Mouse (Mus musculus) neural tube, embryonic 11.5 days (tissue): ENCODE results near the gene Hps3. TPM values are rescaled to one million over a fixed set of nuclear protein-coding genes. Genes with fewer than 3 reads are reported as not detected.

ENCODE experiments used
- ATAC-seq: fragments of 200-750 bp; cut with Nextera tagmentation; 2 replicates; pipeline ENCODE4 v1.8.0; 2017; ENCODE audit warnings: moderate number of reproducible peaks, mild to moderate bottlenecking, moderate TSS enrichment, moderate library complexity; ENCODE audit not compliant: insufficient read depth, low FRiP score, low TSS enrichment
- DNase-seq: peaks from one replicate; pipeline ENCODE4 v3.0.0-alpha.2; 2015; ENCODE audit warnings: low spot score
- H3K27ac ChIP-seq: fragments of 300-500 bp; sonication (generic); 2 replicates; pipeline ENCODE4 v1.5.1; 2014; ENCODE audit warnings: low read depth, mild to moderate bottlenecking, low read length
- H3K27me3 ChIP-seq: fragments of 300-500 bp; sonication (generic); 2 replicates; pipeline ENCODE4 v1.6.1; 2014; ENCODE audit warnings: mild to moderate bottlenecking, low read length, mixed read lengths; ENCODE audit not compliant: control insufficient read depth, insufficient read depth
- H3K36me3 ChIP-seq: fragments of 300-500 bp; sonication (generic); 2 replicates; pipeline ENCODE4 v1.6.1; 2014; ENCODE audit warnings: mild to moderate bottlenecking, low read length, moderate library complexity, mixed read lengths; ENCODE audit not compliant: control insufficient read depth, insufficient read depth
- H3K4me1 ChIP-seq: fragments of 300-500 bp; sonication (generic); 2 replicates; pipeline ENCODE4 v1.6.1; 2014; ENCODE audit warnings: low read length, mixed read lengths; ENCODE audit not compliant: control insufficient read depth, insufficient read depth
- H3K4me2 ChIP-seq: fragments of 300-500 bp; sonication (generic); 2 replicates; pipeline ENCODE4 v1.6.1; 2014; ENCODE audit warnings: low read depth, mild to moderate bottlenecking, moderate library complexity
- H3K4me3 ChIP-seq: fragments of 300-500 bp; sonication (generic); 2 replicates; pipeline ENCODE4 v1.5.1; 2014; ENCODE audit warnings: low read depth, low read length
- H3K9ac ChIP-seq: fragments of 300-500 bp; sonication (generic); 2 replicates; pipeline ENCODE4 v1.6.1; 2014; ENCODE audit warnings: mild to moderate bottlenecking, low read length
- H3K9me3 ChIP-seq: fragments of 300-500 bp; sonication (generic); 2 replicates; pipeline ENCODE4 v1.6.1; 2016; ENCODE audit warnings: low read length; ENCODE audit not compliant: control insufficient read depth
- WGBS: fragments of 180-500 bp; shearing (Covaris S2); extraction: QIAGEN DNeasy Blood & Tissue Kit; methylation state at CpG from one replicate; pipeline ENCODE4 v1.1.7; 2014; 5-methylcytosine and 5-hydroxymethylcytosine counted together
- polyA plus RNA-seq: library from polyadenylated mRNA; unstranded; fragments of >200 nt; fragmentation: Nextera tagmentation; extraction: Ambion mirVana; gene quantifications from 2 replicates; pipeline ENCODE4 v1.2.1, GENCODE M21; 2014

Gene Hps3
- polyA plus RNA-seq, 1 experiment from 2014 or later: 13.0 TPM

DNA sequence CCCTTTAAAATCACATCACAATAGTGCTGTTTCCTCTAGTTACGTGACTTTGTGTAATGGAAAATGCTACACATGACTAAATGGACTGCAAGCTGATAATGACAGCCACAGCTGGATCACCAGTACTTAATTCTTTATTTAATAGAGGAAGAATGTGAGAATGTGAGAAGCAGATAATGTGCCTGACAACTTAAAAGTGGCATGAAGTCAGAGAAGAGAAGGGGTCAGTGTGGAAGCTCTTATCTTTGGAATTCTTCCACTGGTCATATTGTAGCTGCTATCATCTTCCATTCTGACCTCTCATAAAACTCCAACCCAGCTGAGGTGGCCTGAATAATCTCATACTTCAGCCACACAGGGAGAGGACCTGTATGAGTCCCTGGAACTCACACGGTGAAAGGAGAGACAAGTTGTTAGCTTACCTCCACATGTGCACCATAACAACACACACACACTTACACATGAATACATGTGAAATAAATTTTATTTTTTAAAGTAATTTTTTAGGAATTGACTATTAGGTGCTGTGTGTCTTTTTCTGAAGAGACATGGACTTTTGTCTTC, 70.4 kb downstream of the Hps3 start:
- no peaks in the 10 kb centered on the region for H3K36me3 ChIP-seq
- no peaks in the 10 kb centered on the region for H3K4me1 ChIP-seq
- no peak overlapping the region for H3K9ac ChIP-seq
- H3K27ac ChIP-seq: no peak overlapping the region
- no peak overlapping the region for H3K4me2 ChIP-seq
- DNase-seq (no peak), ATAC-seq (no peak)
- no peaks in the 10 kb centered on the region for H3K9me3 ChIP-seq
- WGBS: 88% methylated on average over 2 of the region's 2 CpGs
- no peaks in the 10 kb centered on the region for H3K27me3 ChIP-seq
- no peak overlapping the region for H3K4me3 ChIP-seq

DNA sequence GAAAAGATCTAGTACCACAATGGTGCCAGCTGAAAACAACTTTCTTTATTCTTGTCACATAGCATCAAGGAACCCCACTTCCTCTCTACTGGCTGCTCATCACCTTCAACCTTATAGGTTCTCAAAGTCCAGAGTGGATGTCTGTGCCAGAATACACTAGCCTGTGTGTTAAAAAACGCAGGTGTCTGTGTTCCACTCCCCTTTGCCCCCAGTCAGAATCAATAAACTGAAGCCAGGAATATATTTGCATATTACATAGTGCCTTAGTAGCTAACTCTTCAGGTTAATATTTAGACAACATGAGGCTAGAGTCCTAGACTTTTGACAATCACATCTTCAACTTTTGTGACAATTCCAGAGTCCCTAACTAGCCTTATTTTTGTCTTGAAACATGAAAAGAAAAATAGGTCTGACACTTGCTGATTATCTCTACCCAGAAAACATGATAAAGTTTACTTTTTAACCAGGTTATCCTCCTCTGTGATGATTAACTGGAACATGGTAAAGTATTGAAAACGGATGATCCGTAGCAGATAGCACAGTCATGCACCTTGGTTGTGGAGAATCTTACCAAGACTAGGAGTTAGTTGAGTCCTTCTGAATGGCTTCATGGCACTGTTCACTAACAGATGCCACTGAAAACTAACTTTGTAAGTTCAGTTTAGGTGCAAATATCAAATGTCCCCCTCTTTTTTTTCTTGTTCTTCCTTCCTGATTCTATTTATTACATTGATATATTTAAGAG, 72.2 kb downstream of the Hps3 start:
- DNase-seq (no peak), ATAC-seq (no peak)
- 93% methylated on average over 3 of the region's 3 CpGs for WGBS

DNA sequence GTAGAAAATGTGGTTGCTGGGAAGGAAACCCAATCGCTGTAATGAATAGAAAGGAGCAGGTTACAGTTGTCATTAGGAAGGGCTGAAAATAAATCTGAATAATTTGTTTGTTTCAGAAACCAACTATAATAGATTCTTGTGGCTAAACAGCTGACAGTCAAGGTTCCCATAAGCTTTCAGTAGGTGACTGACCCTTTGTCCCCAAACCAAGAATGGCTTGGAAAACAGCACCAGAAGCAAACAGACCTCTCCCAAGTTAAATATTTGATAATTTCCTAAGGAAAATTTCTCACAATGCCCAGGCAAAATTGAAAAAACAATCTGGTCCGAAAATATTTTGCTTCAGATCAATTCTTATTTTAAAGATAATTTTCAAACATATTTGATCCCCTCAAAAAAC, 73.8 kb downstream of the Hps3 start:
- no peaks in the 10 kb centered on the region for H3K4me1 ChIP-seq
- H3K9ac ChIP-seq: no peak overlapping the region
- ATAC-seq (no peak), DNase-seq (no peak)
- no peak overlapping the region for H3K4me3 ChIP-seq
- H3K27ac ChIP-seq: no peak overlapping the region
- no peaks in the 10 kb centered on the region for H3K9me3 ChIP-seq
- H3K36me3 ChIP-seq: no peaks in the 10 kb centered on the region
- WGBS: 88% methylated on average over 2 of the region's 2 CpGs
- H3K27me3 ChIP-seq: no peaks in the 10 kb centered on the region
- no peak overlapping the region for H3K4me2 ChIP-seq

More for the DNA sequence above, 72.2 kb downstream of the Hps3 start:
- no peaks in the 10 kb centered on the region for H3K27me3 ChIP-seq
- H3K4me2 ChIP-seq: no peak overlapping the region
- H3K4me3 ChIP-seq: no peak overlapping the region
- H3K27ac ChIP-seq: no peak overlapping the region
- H3K9ac ChIP-seq: no peak overlapping the region
- no peaks in the 10 kb centered on the region for H3K9me3 ChIP-seq
- H3K4me1 ChIP-seq: no peaks in the 10 kb centered on the region
- H3K36me3 ChIP-seq: no peaks in the 10 kb centered on the region

DNA sequence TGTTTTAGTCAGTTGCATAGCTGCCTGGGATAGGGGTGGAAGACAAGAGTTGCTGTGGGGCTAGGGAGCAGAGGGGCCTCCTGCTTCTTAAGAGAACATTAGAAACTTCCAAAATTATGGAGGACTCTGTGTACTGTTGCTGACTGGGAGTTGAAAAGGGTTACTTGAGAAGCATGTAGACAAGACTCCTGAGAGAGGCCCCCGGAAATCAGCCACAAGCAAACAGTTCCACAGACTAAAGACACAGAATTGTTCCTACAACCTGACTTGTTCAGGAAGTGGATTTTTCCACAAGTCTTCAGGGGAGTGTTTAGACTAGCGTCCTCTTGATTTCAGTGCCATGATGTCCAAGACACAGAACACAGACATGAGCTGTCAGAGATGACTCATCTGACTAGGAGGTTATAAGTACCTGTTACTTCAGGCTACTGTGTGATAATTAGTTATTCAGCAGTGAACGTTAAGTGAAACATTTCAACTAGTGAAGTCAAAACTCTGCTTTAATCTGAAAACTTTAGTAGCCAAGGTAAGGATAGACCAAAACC, 74.5 kb downstream of the Hps3 start:
- H3K27me3 ChIP-seq: no peaks in the 10 kb centered on the region
- DNase-seq (no peak), ATAC-seq (no peak)
- no peaks in the 10 kb centered on the region for H3K4me1 ChIP-seq
- no peaks in the 10 kb centered on the region for H3K9me3 ChIP-seq
- H3K36me3 ChIP-seq: no peaks in the 10 kb centered on the region
- WGBS: 77% methylated on average over 3 of the region's 3 CpGs
- H3K9ac ChIP-seq: no peak overlapping the region
- H3K4me3 ChIP-seq: no peak overlapping the region
- H3K27ac ChIP-seq: no peak overlapping the region
- H3K4me2 ChIP-seq: no peak overlapping the region

DNA sequence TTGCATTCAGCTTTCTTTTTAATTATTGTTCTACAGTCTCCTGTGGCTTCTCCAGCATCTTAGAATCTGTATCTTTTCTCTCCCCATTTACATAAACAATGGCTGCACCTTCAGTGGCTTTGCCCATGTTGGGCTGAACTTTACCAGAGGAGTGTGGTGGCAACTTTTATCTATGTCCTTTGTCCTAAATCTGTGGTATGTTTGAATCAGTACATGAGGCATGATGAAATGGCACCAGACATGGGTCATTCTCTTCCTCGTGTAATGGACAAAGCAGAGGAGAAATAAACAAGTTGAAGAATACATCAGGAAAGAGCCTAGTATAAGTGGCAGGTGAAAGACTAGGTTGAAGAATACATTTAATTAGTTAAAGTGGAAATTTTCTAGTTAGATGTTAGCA, 76.1 kb downstream of the Hps3 start:
- Histone ChIP-seq H3K9ac (no peak overlapping the region), H3K4me2 (no peak overlapping the region), H3K4me3 (no peak overlapping the region), H3K27ac (no peak overlapping the region), H3K4me1 (no peaks in the 10 kb centered on the region), H3K27me3 (no peaks in the 10 kb centered on the region), H3K9me3 (no peaks in the 10 kb centered on the region), H3K36me3 (no peaks in the 10 kb centered on the region)
- WGBS: 72% methylated on average over 1 of the region's 1 CpGs
- ATAC-seq: no peak
- DNase-seq: no peak

DNA sequence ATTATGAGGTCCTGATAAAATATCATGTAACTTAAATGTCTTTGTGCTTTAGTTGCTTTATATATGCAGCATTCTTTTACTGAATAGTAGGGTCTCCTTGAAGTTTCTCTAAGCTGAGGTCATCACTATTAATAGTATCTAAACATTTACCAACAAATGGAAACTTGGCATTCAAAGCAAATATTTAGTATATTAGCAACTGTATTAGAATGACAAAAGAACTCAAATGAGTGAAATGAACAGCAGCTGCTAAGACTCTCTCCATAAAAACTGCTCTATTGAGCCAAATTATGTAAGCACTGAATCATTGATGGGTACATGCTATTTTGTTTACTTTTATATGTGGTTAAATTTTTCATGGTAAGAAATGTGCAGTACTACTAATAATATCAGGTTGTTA, 77.1 kb downstream of the Hps3 start:
- no peak overlapping the region for H3K4me3 ChIP-seq
- H3K27ac ChIP-seq: no peak overlapping the region
- H3K36me3 ChIP-seq: no peaks in the 10 kb centered on the region
- no peak for ATAC-seq
- no peak overlapping the region for H3K4me2 ChIP-seq
- no peak for DNase-seq
- H3K9me3 ChIP-seq: no peaks in the 10 kb centered on the region
- 0 out of 2 replicates have a peak, but pooled peaks cover 3% of the 10 kb centered on the region for H3K4me1 ChIP-seq
- no peaks in the 10 kb centered on the region for H3K27me3 ChIP-seq
- H3K9ac ChIP-seq: no peak overlapping the region

DNA sequence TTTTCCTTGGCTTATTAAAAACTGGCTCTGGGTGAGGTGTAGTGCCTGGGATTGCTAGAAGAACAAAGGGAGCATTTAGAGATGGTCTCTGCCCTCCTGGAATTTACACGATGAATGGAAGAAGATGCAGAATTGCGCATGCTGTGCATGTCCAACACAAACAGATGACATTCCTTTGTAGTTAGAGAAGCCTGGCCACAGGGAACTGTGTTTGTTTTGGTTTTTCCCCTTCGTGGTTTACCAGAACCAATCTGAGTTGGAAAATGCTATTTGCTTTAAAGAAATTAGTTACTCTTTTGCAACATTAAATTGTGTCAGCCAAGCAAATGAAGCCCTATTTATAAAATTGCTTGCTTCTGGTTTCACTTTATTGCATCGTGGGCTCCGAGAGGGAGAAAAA, 78.2 kb downstream of the Hps3 start, which contains the start of gene Cp:
Gene Cp, plus strand, starts transcription at position 170 of the 400 bp plus-strand sequence.
- H3K4me3 ChIP-seq: no peak within 1 kb of the TSS
- no peak within 1 kb of the TSS for H3K4me2 ChIP-seq
- 0 out of 2 replicates have a peak, but pooled peaks cover 3% of the 10 kb centered on the region for H3K4me1 ChIP-seq
- no peak within 1 kb of the TSS for H3K27ac ChIP-seq
- no peak within 1 kb of the TSS for H3K9ac ChIP-seq
- H3K27me3 ChIP-seq: no peaks in the 10 kb centered on the region
- peak; percentile 46; the same call in 1 of the 2 replicates for ATAC-seq
- peak; percentile 48 for DNase-seq
- WGBS: 28% methylated on average over 5 of the region's 5 CpGs
- no peaks in the 10 kb centered on the region for H3K9me3 ChIP-seq
- H3K36me3 ChIP-seq: no peaks in the 10 kb centered on the region

DNA sequence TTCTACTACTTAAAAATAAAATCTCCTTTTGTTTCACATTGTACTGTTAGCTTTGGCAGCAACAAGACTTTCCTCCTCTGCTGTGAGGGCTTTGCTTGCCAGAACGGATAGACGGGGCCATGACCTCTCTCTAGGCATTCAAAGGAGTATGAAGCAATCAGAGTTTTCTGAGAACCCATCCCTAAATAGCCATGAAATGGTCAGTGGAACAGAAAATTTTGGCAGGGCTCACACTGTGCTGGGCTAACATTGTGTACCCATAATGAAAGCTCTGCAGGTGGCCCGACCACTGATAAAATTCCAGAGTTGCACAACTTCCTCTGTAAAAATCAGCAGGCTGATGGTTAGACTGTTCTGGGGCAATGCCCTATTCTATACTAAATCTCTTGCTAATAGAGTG, 81.2 kb downstream of the Hps3 start:
- Histone ChIP-seq H3K36me3 (no peaks in the 10 kb centered on the region), H3K27me3 (no peaks in the 10 kb centered on the region), H3K4me3 (no peak overlapping the region), H3K4me2 (no peak overlapping the region), H3K4me1 (0 out of 2 replicates have a peak, but pooled peaks cover 3% of the 10 kb centered on the region), H3K9ac (no peak overlapping the region), H3K27ac (no peak overlapping the region), H3K9me3 (no peaks in the 10 kb centered on the region)
- DNase-seq (peak; percentile 27), ATAC-seq (no peak)
- WGBS: 11% methylated on average over 3 of the region's 3 CpGs

DNA sequence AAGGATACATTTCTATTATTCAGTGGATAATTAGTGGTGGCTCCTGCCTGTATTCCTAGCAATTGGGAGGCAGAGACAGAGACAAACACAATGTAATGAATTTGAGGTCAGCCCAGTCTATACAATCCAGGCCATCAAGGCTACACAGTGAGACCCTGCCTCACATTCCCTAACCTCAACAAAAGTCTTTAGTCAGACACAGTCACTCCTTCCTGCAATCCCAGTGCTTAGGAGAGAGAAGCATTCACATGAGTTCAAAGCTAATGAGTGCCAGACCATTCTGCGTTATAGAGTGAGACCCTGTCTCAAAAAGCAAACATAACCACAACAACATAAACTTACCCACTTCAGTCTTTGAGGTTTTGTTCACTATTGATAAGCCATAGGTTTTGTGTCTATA, 81.7 kb downstream of the Hps3 start:
- no peaks in the 10 kb centered on the region for H3K36me3 ChIP-seq
- no peak overlapping the region for H3K4me2 ChIP-seq
- 19% methylated on average over 1 of the region's 1 CpGs for WGBS
- no peak overlapping the region for H3K9ac ChIP-seq
- H3K4me3 ChIP-seq: no peak overlapping the region
- no peaks in the 10 kb centered on the region for H3K27me3 ChIP-seq
- ATAC-seq: no peak
- DNase-seq: no peak
- H3K27ac ChIP-seq: no peak overlapping the region
- H3K9me3 ChIP-seq: no peaks in the 10 kb centered on the region
- 0 out of 2 replicates have a peak, but pooled peaks cover 3% of the 10 kb centered on the region for H3K4me1 ChIP-seq
